Mouse (Mus musculus): ENCODE results near the gene Rab17. TPM values are rescaled to one million over a fixed set of nuclear protein-coding genes. Genes with fewer than 3 reads are reported as not detected.
A peak's percentile ranks its signal among the peaks of the same experiment; 100 is the strongest.

The Rab17 gene
- polyA plus RNA-seq, 1 experiment from 2014 or later: not detected

- H3K27me3 ChIP-seq (ENCODE audit: control insufficient read depth, insufficient read depth, low read length): peaks cover 5% of the 10 kb centered on the region; the same call in 1 of the 2 replicates
- no peak overlapping the region for H3K9ac ChIP-seq (replicated peaks; ENCODE audit: low read length)
- 2% methylated on average over 12 of the region's 12 CpGs for WGBS
- H3K27ac ChIP-seq (replicated peaks; ENCODE audit: low read depth, low read length): peak overlapping the region; percentile 1; the same call in 1 of the 2 replicates
- no peak overlapping the region for H3K4me3 ChIP-seq (replicated peaks; ENCODE audit: low read depth, low read length)
- peak; percentile 75 for DNase-seq
- ATAC-seq (ENCODE audit: low FRiP score, low TSS enrichment): peak; percentile 29; the same call in 1 of the 2 replicates
- H3K9me3 ChIP-seq (ENCODE audit: control insufficient read depth, low read length): no peaks in the 10 kb centered on the region
- peaks cover 19% of the 10 kb centered on the region for H3K4me1 ChIP-seq (ENCODE audit: control insufficient read depth, insufficient read depth, low read length)
- H3K4me2 ChIP-seq (ENCODE audit: low read length): peak overlapping the region; percentile 39
- no peaks in the 10 kb centered on the region for H3K36me3 ChIP-seq (ENCODE audit: control insufficient read depth, insufficient read depth, low read length)
These were observed 5.6 kb upstream of the Rab17 start for GRCm38 (mm10) chr1:90974906-90975649.

GRCm38 (mm10) chr1:90973574-90973911 is 4.1 kb upstream of the Rab17 start:
- Histone ChIP-seq H3K4me1 (ENCODE audit: control insufficient read depth, insufficient read depth, low read length) (peaks cover 19% of the 10 kb centered on the region), H3K4me3 (replicated peaks; ENCODE audit: low read depth, low read length) (no peak overlapping the region), H3K9ac (replicated peaks; ENCODE audit: low read length) (no peak overlapping the region), H3K27ac (replicated peaks; ENCODE audit: low read depth, low read length) (no peak overlapping the region), H3K36me3 (ENCODE audit: control insufficient read depth, insufficient read depth, low read length) (no peaks in the 10 kb centered on the region), H3K9me3 (ENCODE audit: control insufficient read depth, low read length) (no peaks in the 10 kb centered on the region), H3K27me3 (ENCODE audit: control insufficient read depth, insufficient read depth, low read length) (peaks cover 5% of the 10 kb centered on the region; the same call in 1 of the 2 replicates), H3K4me2 (ENCODE audit: low read length) (no peak overlapping the region)
- no peak for DNase-seq
- peak; percentile 24; the same call in 1 of the 2 replicates for ATAC-seq (ENCODE audit: low FRiP score, low TSS enrichment)
- 76% methylated on average over 2 of the region's 2 CpGs for WGBS

- WGBS: 15% methylated on average over 9 of the region's 9 CpGs
These were observed 3.6 kb upstream of the Rab17 start for GRCm38 (mm10) chr1:90972911-90973573.

GRCm38 (mm10) chr1:90969881-90970390 is 475 bp upstream of the Rab17 start:
- H3K4me1 ChIP-seq (ENCODE audit: control insufficient read depth, insufficient read depth, low read length): peaks cover 9% of the 10 kb centered on the region
- no peak for ATAC-seq (ENCODE audit: low FRiP score, low TSS enrichment)
- no peak overlapping the region for H3K9ac ChIP-seq (replicated peaks; ENCODE audit: low read length)
- H3K27ac ChIP-seq (replicated peaks; ENCODE audit: low read depth, low read length): no peak overlapping the region
- no peaks in the 10 kb centered on the region for H3K9me3 ChIP-seq (ENCODE audit: control insufficient read depth, low read length)
- no peaks in the 10 kb centered on the region for H3K36me3 ChIP-seq (ENCODE audit: control insufficient read depth, insufficient read depth, low read length)
- peaks cover 5% of the 10 kb centered on the region; the same call in 1 of the 2 replicates for H3K27me3 ChIP-seq (ENCODE audit: control insufficient read depth, insufficient read depth, low read length)
- H3K4me3 ChIP-seq (replicated peaks; ENCODE audit: low read depth, low read length): no peak overlapping the region
- WGBS: 79% methylated on average over 10 of the region's 10 CpGs
- DNase-seq: no peak
- no peak overlapping the region for H3K4me2 ChIP-seq (ENCODE audit: low read length)

More at GRCm38 (mm10) chr1:90972911-90973573, 3.6 kb upstream of the Rab17 start:
- Histone ChIP-seq H3K4me2 (ENCODE audit: low read length) (peak overlapping the region; percentile 2; the same call in 1 of the 2 replicates), H3K4me3 (replicated peaks; ENCODE audit: low read depth, low read length) (no peak overlapping the region), H3K9me3 (ENCODE audit: control insufficient read depth, low read length) (no peaks in the 10 kb centered on the region), H3K27me3 (ENCODE audit: control insufficient read depth, insufficient read depth, low read length) (peaks cover 5% of the 10 kb centered on the region; the same call in 1 of the 2 replicates), H3K36me3 (ENCODE audit: control insufficient read depth, insufficient read depth, low read length) (no peaks in the 10 kb centered on the region), H3K27ac (replicated peaks; ENCODE audit: low read depth, low read length) (no peak overlapping the region), H3K4me1 (ENCODE audit: control insufficient read depth, insufficient read depth, low read length) (peaks cover 19% of the 10 kb centered on the region), H3K9ac (replicated peaks; ENCODE audit: low read length) (no peak overlapping the region)
- peak; percentile 94 for DNase-seq
- peak; percentile 69; the same call in 1 of the 2 replicates for ATAC-seq (ENCODE audit: low FRiP score, low TSS enrichment)

- Histone ChIP-seq H3K9me3 (ENCODE audit: control insufficient read depth, low read length) (no peaks in the 10 kb centered on the region), H3K9ac (replicated peaks; ENCODE audit: low read length) (no peak overlapping the region), H3K27me3 (ENCODE audit: control insufficient read depth, insufficient read depth, low read length) (no peaks in the 10 kb centered on the region; the same call in 1 of the 2 replicates), H3K36me3 (ENCODE audit: control insufficient read depth, insufficient read depth, low read length) (no peaks in the 10 kb centered on the region), H3K4me1 (ENCODE audit: control insufficient read depth, insufficient read depth, low read length) (no peaks in the 10 kb centered on the region), H3K4me2 (ENCODE audit: low read length) (no peak overlapping the region), H3K27ac (replicated peaks; ENCODE audit: low read depth, low read length) (no peak overlapping the region), H3K4me3 (replicated peaks; ENCODE audit: low read depth, low read length) (no peak overlapping the region)
- ATAC-seq (ENCODE audit: low FRiP score, low TSS enrichment) (no peak), DNase-seq (no peak)
- WGBS: 84% methylated on average over 4 of the region's 4 CpGs
These were observed 812 bp downstream of the Rab17 start for GRCm38 (mm10) chr1:90968649-90969048.

- Histone ChIP-seq H3K27me3 (ENCODE audit: control insufficient read depth, insufficient read depth, low read length) (no peaks in the 10 kb centered on the region; the same call in 1 of the 2 replicates), H3K36me3 (ENCODE audit: control insufficient read depth, insufficient read depth, low read length) (no peaks in the 10 kb centered on the region), H3K4me1 (ENCODE audit: control insufficient read depth, insufficient read depth, low read length) (no peaks in the 10 kb centered on the region), H3K9me3 (ENCODE audit: control insufficient read depth, low read length) (no peaks in the 10 kb centered on the region), H3K27ac (replicated peaks; ENCODE audit: low read depth, low read length) (no peak overlapping the region), H3K9ac (replicated peaks; ENCODE audit: low read length) (no peak overlapping the region), H3K4me2 (ENCODE audit: low read length) (no peak overlapping the region), H3K4me3 (replicated peaks; ENCODE audit: low read depth, low read length) (no peak overlapping the region)
- 58% methylated on average over 7 of the region's 7 CpGs for WGBS
- DNase-seq (peak; percentile 45), ATAC-seq (ENCODE audit: low FRiP score, low TSS enrichment) (no peak; the same call in 1 of the 2 replicates)
These were observed 1.9 kb downstream of the Rab17 start for GRCm38 (mm10) chr1:90967583-90967982.

GRCm38 (mm10) chr1:90962994-90963393 is 6.5 kb downstream of the Rab17 start:
- peak; percentile 48; the same call in 1 of the 2 replicates for ATAC-seq (ENCODE audit: low FRiP score, low TSS enrichment)
- no peaks in the 10 kb centered on the region for H3K27me3 ChIP-seq (ENCODE audit: control insufficient read depth, insufficient read depth, low read length)
- no peak overlapping the region for H3K9ac ChIP-seq (replicated peaks; ENCODE audit: low read length)
- DNase-seq: peak; percentile 31
- H3K27ac ChIP-seq (replicated peaks; ENCODE audit: low read depth, low read length): no peak overlapping the region
- WGBS: 29% methylated on average over 3 of the region's 3 CpGs
- H3K36me3 ChIP-seq (ENCODE audit: control insufficient read depth, insufficient read depth, low read length): no peaks in the 10 kb centered on the region
- H3K9me3 ChIP-seq (ENCODE audit: control insufficient read depth, low read length): no peaks in the 10 kb centered on the region
- no peaks in the 10 kb centered on the region for H3K4me1 ChIP-seq (ENCODE audit: control insufficient read depth, insufficient read depth, low read length)
- H3K4me3 ChIP-seq (replicated peaks; ENCODE audit: low read depth, low read length): no peak overlapping the region
- no peak overlapping the region for H3K4me2 ChIP-seq (ENCODE audit: low read length)

- Histone ChIP-seq H3K4me3 (replicated peaks; ENCODE audit: low read depth, low read length) (no peak overlapping the region), H3K36me3 (ENCODE audit: control insufficient read depth, insufficient read depth, low read length) (no peaks in the 10 kb centered on the region), H3K4me2 (ENCODE audit: low read length) (no peak overlapping the region), H3K27ac (replicated peaks; ENCODE audit: low read depth, low read length) (no peak overlapping the region), H3K27me3 (ENCODE audit: control insufficient read depth, insufficient read depth, low read length) (no peaks in the 10 kb centered on the region), H3K9ac (replicated peaks; ENCODE audit: low read length) (no peak overlapping the region), H3K4me1 (ENCODE audit: control insufficient read depth, insufficient read depth, low read length) (no peaks in the 10 kb centered on the region), H3K9me3 (ENCODE audit: control insufficient read depth, low read length) (no peaks in the 10 kb centered on the region)
- WGBS: 37% methylated on average over 4 of the region's 4 CpGs
- DNase-seq (no peak), ATAC-seq (ENCODE audit: low FRiP score, low TSS enrichment) (no peak)
These were observed 6.9 kb downstream of the Rab17 start for GRCm38 (mm10) chr1:90962526-90962925.
